Mouse (Mus musculus): ENCODE results near the gene Fsd1. TPM values are rescaled to one million over a fixed set of nuclear protein-coding genes. Genes with fewer than 3 reads are reported as not detected.

Gene Fsd1
- total and polyA plus RNA-seq, 3 experiments, result 0.21 TPM; not detected in 2

DNA sequence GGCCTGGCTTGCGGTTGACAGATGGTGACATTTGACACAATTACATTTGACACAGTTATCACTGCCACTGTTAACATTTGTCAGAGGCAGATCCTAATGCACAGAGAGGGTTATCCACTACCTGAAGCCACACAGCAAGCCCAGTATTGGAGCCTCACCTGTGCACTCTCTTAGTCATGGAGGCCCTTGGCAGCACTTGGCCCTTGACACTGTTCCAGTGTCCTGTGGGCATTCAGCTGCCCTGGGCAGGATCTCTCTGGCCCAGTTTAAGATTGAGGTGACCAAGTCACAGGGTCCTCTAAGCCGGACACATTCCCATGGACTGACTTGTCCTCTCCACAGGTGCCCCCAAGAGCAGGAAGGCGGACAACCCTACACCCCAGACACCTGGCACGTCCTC lies 19.1 kb upstream of the Fsd1 start:
- no peaks in the 10 kb centered on the region for H3K27me3 ChIP-seq (replicated peaks)
- no peak overlapping the region for H3K4me3 ChIP-seq (replicated peaks in 1 of 3; ENCODE audit: low read depth in 2 of 3, low read length in 2 of 3, poor library complexity in 1 of 3)
- no peak overlapping the region for H3K4me2 ChIP-seq (ENCODE audit: insufficient read depth, low read depth, poor library complexity, severe bottlenecking)
- H3K9me3 ChIP-seq (replicated peaks; ENCODE audit: low read length), result no peaks in the 10 kb centered on the region
- TF ChIP-seq UBTF (IDR thresholded peaks at IDR 0.05; ENCODE audit: low read depth, low read length) (no peak), USF2 (conservative IDR thresholded peaks at IDR 0.05; ENCODE audit: low read depth, low read length) (no peak), MAFK (IDR thresholded peaks at IDR 0.05; ENCODE audit: insufficient replicate concordance, low read length) (no peak), CHD2 (IDR thresholded peaks at IDR 0.05; ENCODE audit: low read length) (no peak), ZC3H11A (IDR thresholded peaks at IDR 0.05; ENCODE audit: low read depth, low read length) (no peak), USF1 (IDR thresholded peaks at IDR 0.05; ENCODE audit: low read depth, low read length) (no peak), PAX5 (IDR thresholded peaks at IDR 0.05; ENCODE audit: low read length) (no peak), POLR2A (IDR thresholded peaks at IDR 0.05; ENCODE audit: low read depth, low read length) (no peak), ZMIZ1 (IDR thresholded peaks at IDR 0.05; ENCODE audit: low read depth, low read length) (no peak), IRF4 (IDR thresholded peaks at IDR 0.05; ENCODE audit: low read depth, low read length) (no peak), ELF1 (IDR thresholded peaks at IDR 0.05; ENCODE audit: low read depth, low read length) (no peak), MEF2A (IDR thresholded peaks at IDR 0.05; ENCODE audit: borderline replicate concordance, low read depth, low read length) (no peak), KAT2A (IDR thresholded peaks at IDR 0.05; ENCODE audit: insufficient replicate concordance, low read length) (no peak), MYC (IDR thresholded peaks at IDR 0.05; ENCODE audit: low read depth, low read length) (no peak), MAZ (IDR thresholded peaks at IDR 0.05; ENCODE audit: low read depth, low read length) (no peak), SMC3 (IDR thresholded peaks at IDR 0.05; ENCODE audit: low read depth, low read length) (no peak), POLR2AphosphoS2 (IDR thresholded peaks at IDR 0.05; ENCODE audit: low read depth, low read length) (no peak), JUND (conservative IDR thresholded peaks at IDR 0.05; ENCODE audit: low read depth, low read length) (no peak), EP300 (IDR thresholded peaks at IDR 0.05; ENCODE audit: low read length) (no peak), ZKSCAN1 (IDR thresholded peaks at IDR 0.05; ENCODE audit: borderline replicate concordance, low read depth, low read length) (no peak)
- H3K79me2 ChIP-seq (replicated peaks; ENCODE audit: control insufficient read depth, extremely low read depth, insufficient read depth, poor library complexity, severe bottlenecking), result no peaks in the 10 kb centered on the region
- in situ Hi-C loops (cut with MboI; ENCODE audit: low pct_ligation_motif_present, low pct_unique_long_range_greater_than_20kb, low sequenced_read_pairs), result no loop called here
- H3K9ac ChIP-seq (ENCODE audit: insufficient read depth, low read depth), result no peak overlapping the region
- H3K4me1 ChIP-seq (ENCODE audit: control insufficient read depth in 1 of 2, insufficient read depth in 2 of 2), result peaks cover 0 to 16% of the 10 kb centered on the region in 2 experiments; a peak in 3 of 4 replicates
- DNase-seq (ENCODE audit: extremely low read depth), result no peak
- H3K27ac ChIP-seq (ENCODE audit: insufficient read depth, low read depth), result no peak overlapping the region
- dilution Hi-C loops (cut with MboI; ENCODE audit: extremely low pct_ligation_motif_present, extremely low pct_unique_long_range_greater_than_20kb, low sequenced_read_pairs), result no loop called here
- peaks cover 39 to 78% of the 10 kb centered on the region in 2 experiments for H3K36me3 ChIP-seq (replicated peaks in 1 of 2; ENCODE audit: control insufficient read depth in 1 of 2, insufficient read depth in 1 of 2, low read length in 1 of 2)

DNA sequence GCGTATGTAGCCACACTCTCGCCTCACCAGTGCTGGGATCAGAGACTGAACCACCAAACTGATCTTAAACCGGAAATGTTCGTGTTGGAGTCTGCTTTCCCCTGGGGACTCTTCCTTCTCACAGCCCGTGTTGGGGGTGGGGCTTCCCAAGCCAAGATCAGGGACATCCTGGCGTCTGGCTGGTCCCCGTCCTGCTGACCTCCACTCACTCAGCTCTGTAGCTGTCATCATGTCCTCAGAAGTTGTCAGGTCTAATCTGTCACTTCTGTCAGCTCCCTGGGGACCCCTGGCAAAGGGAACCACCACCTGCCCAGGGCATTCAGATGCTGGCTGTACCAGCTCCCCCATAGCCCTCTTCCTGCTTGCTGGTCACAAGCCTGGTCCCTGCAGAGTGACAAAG lies 18.1 kb upstream of the Fsd1 start:
- H3K27me3 ChIP-seq (replicated peaks), result no peaks in the 10 kb centered on the region
- no peak overlapping the region for H3K4me3 ChIP-seq (replicated peaks in 1 of 3; ENCODE audit: low read depth in 2 of 3, low read length in 2 of 3, poor library complexity in 1 of 3)
- H3K9me3 ChIP-seq (replicated peaks; ENCODE audit: low read length), result no peaks in the 10 kb centered on the region
- in situ Hi-C loops (cut with MboI; ENCODE audit: low pct_ligation_motif_present, low pct_unique_long_range_greater_than_20kb, low sequenced_read_pairs), result no loop called here
- dilution Hi-C loops (cut with MboI; ENCODE audit: extremely low pct_ligation_motif_present, extremely low pct_unique_long_range_greater_than_20kb, low sequenced_read_pairs), result no loop called here
- peaks cover 0 to 16% of the 10 kb centered on the region in 2 experiments; a peak in 3 of 4 replicates for H3K4me1 ChIP-seq (ENCODE audit: control insufficient read depth in 1 of 2, insufficient read depth in 2 of 2)
- no peak overlapping the region for H3K9ac ChIP-seq (ENCODE audit: insufficient read depth, low read depth)
- H3K36me3 ChIP-seq (replicated peaks in 1 of 2; ENCODE audit: control insufficient read depth in 1 of 2, insufficient read depth in 1 of 2, low read length in 1 of 2), result peaks cover 33 to 70% of the 10 kb centered on the region in 2 experiments
- H3K4me2 ChIP-seq (ENCODE audit: insufficient read depth, low read depth, poor library complexity, severe bottlenecking), result no peak overlapping the region
- no peak overlapping the region for H3K27ac ChIP-seq (ENCODE audit: insufficient read depth, low read depth)
- no peaks in the 10 kb centered on the region for H3K79me2 ChIP-seq (replicated peaks; ENCODE audit: control insufficient read depth, extremely low read depth, insufficient read depth, poor library complexity, severe bottlenecking)
- TF ChIP-seq UBTF (IDR thresholded peaks at IDR 0.05; ENCODE audit: low read depth, low read length), result no peak
- TF ChIP-seq JUN (IDR thresholded peaks at IDR 0.05; ENCODE audit: insufficient read depth, low read depth, low read length), result no peak
- TF ChIP-seq ZNF384 (IDR thresholded peaks at IDR 0.05; ENCODE audit: low read depth, low read length), result no peak
- TF ChIP-seq MXI1 (IDR thresholded peaks at IDR 0.05; ENCODE audit: low read depth, low read length), result no peak
- no peak for TF ChIP-seq CHD1 (IDR thresholded peaks at IDR 0.05; ENCODE audit: low read depth, low read length)
- TF ChIP-seq ZKSCAN1 (IDR thresholded peaks at IDR 0.05; ENCODE audit: borderline replicate concordance, low read depth, low read length), result no peak
- no peak for TF ChIP-seq SIN3A (IDR thresholded peaks at IDR 0.05; ENCODE audit: low read length)
- TF ChIP-seq JUND (conservative IDR thresholded peaks at IDR 0.05; ENCODE audit: low read depth, low read length), result no peak
- TF ChIP-seq USF2 (conservative IDR thresholded peaks at IDR 0.05; ENCODE audit: low read depth, low read length), result no peak
- no peak for TF ChIP-seq RCOR1 (conservative IDR thresholded peaks at IDR 0.05; ENCODE audit: low read depth, low read length)
- TF ChIP-seq IRF4 (IDR thresholded peaks at IDR 0.05; ENCODE audit: low read depth, low read length), result no peak
- TF ChIP-seq NELFE (IDR thresholded peaks at IDR 0.05; ENCODE audit: low read depth, low read length), result no peak
- TF ChIP-seq NRF1 (IDR thresholded peaks at IDR 0.05; ENCODE audit: low read depth, low read length), result no peak
- TF ChIP-seq PAX5 (IDR thresholded peaks at IDR 0.05; ENCODE audit: low read length), result no peak
- no peak for TF ChIP-seq ETS1 (conservative IDR thresholded peaks at IDR 0.05; ENCODE audit: low read depth, low read length)
- TF ChIP-seq ELF1 (IDR thresholded peaks at IDR 0.05; ENCODE audit: low read depth, low read length), result no peak
- no peak for TF ChIP-seq BHLHE40 (IDR thresholded peaks at IDR 0.05; ENCODE audit: low read depth, low read length)
- no peak for TF ChIP-seq CHD2 (IDR thresholded peaks at IDR 0.05; ENCODE audit: low read length)
- no peak for DNase-seq (ENCODE audit: extremely low read depth)

All from CH12.LX (cell line).